Mouse (Mus musculus) E14TG2a.4 (cell line): Measurements from ENCODE around the gene Bcor.
A peak's percentile ranks its signal among the peaks of the same experiment; 100 is the strongest.

Source experiments
- H3K27me3 ChIP-seq: 2 replicates; pipeline ENCODE4 v1.6.1; 2014; ENCODE audit warnings: low read length, control low read depth; ENCODE audit not compliant: insufficient read depth
- H3K36me3 ChIP-seq: 2 replicates; pipeline ENCODE4 v1.6.1; 2014; ENCODE audit warnings: low read length, control low read depth; ENCODE audit not compliant: insufficient read depth
- H3K4me1 ChIP-seq: replicated peaks from 2 replicates; pipeline ENCODE4 v1.6.1; 2014; ENCODE audit warnings: low read depth, low read length, control low read depth
- H3K4me3 ChIP-seq: replicated peaks from 2 replicates; pipeline ENCODE4 v1.5.1; 2014; ENCODE audit warnings: mild to moderate bottlenecking, low read length
- H3K9me3 ChIP-seq: 2 replicates; pipeline ENCODE4 v1.6.1; 2014; ENCODE audit warnings: low read length, control low read depth
- CTCF ChIP-seq: conservative IDR thresholded peaks from 2 replicates; pipeline ENCODE4 v1.5.1; 2014; ENCODE audit warnings: low read length
- NANOG ChIP-seq: IDR thresholded peaks from 2 replicates; pipeline ENCODE4 v1.6.1; 2014; ENCODE audit warnings: borderline replicate concordance, low read length, mixed read lengths
- POU5F1 ChIP-seq: IDR thresholded peaks from 2 replicates; pipeline ENCODE4 v1.6.1; 2014; ENCODE audit warnings: low read length, borderline replicate concordance

Gene Bcor

GRCm38 (mm10) chrX:12138266-12138665 is 21.9 kb downstream of the Bcor start:
- TF ChIP-seq POU5F1 (no peak), NANOG (no peak), CTCF (no peak)
- H3K9me3 ChIP-seq, result no peaks in the 10 kb centered on the region
- H3K4me1 ChIP-seq, result peaks cover 36% of the 10 kb centered on the region
- H3K36me3 ChIP-seq, result no peaks in the 10 kb centered on the region
- no peak overlapping the region for H3K4me3 ChIP-seq
- H3K27me3 ChIP-seq, result peaks cover 58% of the 10 kb centered on the region

- peaks cover 65% of the 10 kb centered on the region for H3K27me3 ChIP-seq
- TF ChIP-seq CTCF, result no peak
- TF ChIP-seq POU5F1, result no peak
- TF ChIP-seq NANOG, result no peak
- H3K9me3 ChIP-seq, result no peaks in the 10 kb centered on the region
- H3K4me1 ChIP-seq, result peaks cover 41% of the 10 kb centered on the region
- H3K36me3 ChIP-seq, result no peaks in the 10 kb centered on the region
- peak overlapping the region; percentile 52 for H3K4me3 ChIP-seq
Measured at GRCm38 (mm10) chrX:12137121-12137521, 23.0 kb downstream of the Bcor start.

- Histone ChIP-seq H3K36me3 (no peaks in the 10 kb centered on the region), H3K9me3 (no peaks in the 10 kb centered on the region), H3K4me1 (peaks cover 41% of the 10 kb centered on the region), H3K27me3 (peaks cover 64% of the 10 kb centered on the region), H3K4me3 (peak overlapping the region; percentile 52)
- no peak for TF ChIP-seq NANOG
- TF ChIP-seq CTCF, result no peak
- TF ChIP-seq POU5F1, result no peak
Measured at GRCm38 (mm10) chrX:12136261-12137101, 23.7 kb downstream of the Bcor start.

- Histone ChIP-seq H3K27me3 (peaks cover 69% of the 10 kb centered on the region), H3K4me1 (peaks cover 43% of the 10 kb centered on the region), H3K9me3 (no peaks in the 10 kb centered on the region), H3K36me3 (no peaks in the 10 kb centered on the region), H3K4me3 (peak overlapping the region; percentile 68)
- TF ChIP-seq CTCF, result no peak
- no peak for TF ChIP-seq NANOG
- TF ChIP-seq POU5F1, result no peak
Measured at GRCm38 (mm10) chrX:12135121-12136111, 24.7 kb downstream of the Bcor start.

- TF ChIP-seq NANOG, result no peak
- no peak for TF ChIP-seq CTCF
- TF ChIP-seq POU5F1, result no peak
- Histone ChIP-seq H3K27me3 (peaks cover 78% of the 10 kb centered on the region), H3K4me3 (peak overlapping the region; percentile 68; the same call in 1 of the 2 replicates), H3K4me1 (peaks cover 52% of the 10 kb centered on the region), H3K9me3 (no peaks in the 10 kb centered on the region), H3K36me3 (no peaks in the 10 kb centered on the region)
Measured at GRCm38 (mm10) chrX:12134541-12134940, 25.6 kb downstream of the Bcor start.

- Histone ChIP-seq H3K27me3 (peaks cover 84% of the 10 kb centered on the region), H3K36me3 (no peaks in the 10 kb centered on the region), H3K4me1 (peaks cover 58% of the 10 kb centered on the region), H3K9me3 (no peaks in the 10 kb centered on the region), H3K4me3 (peak overlapping the region; percentile 45; the same call in 1 of the 2 replicates)
- TF ChIP-seq CTCF (no peak), NANOG (no peak), POU5F1 (no peak)
Measured at GRCm38 (mm10) chrX:12133836-12134431, 26.2 kb downstream of the Bcor start.

GRCm38 (mm10) chrX:12133178-12133835 is 26.8 kb downstream of the Bcor start:
- no peaks in the 10 kb centered on the region for H3K9me3 ChIP-seq
- H3K27me3 ChIP-seq, result peaks cover 85% of the 10 kb centered on the region
- no peaks in the 10 kb centered on the region for H3K36me3 ChIP-seq
- H3K4me1 ChIP-seq, result peaks cover 61% of the 10 kb centered on the region
- TF ChIP-seq NANOG, result no peak
- peak overlapping the region; percentile 45; the same call in 1 of the 2 replicates for H3K4me3 ChIP-seq
